Mouse (Mus musculus): Measurements from ENCODE around the gene Rnf216.

GRCm38 (mm10) chr5:143066096-143066495 is 46.7 kb downstream of the Rnf216 start:
- TF ChIP-seq POLR2A (IDR thresholded peaks at IDR 0.05; ENCODE audit: insufficient read depth, low read depth, low read length) (no peak), CTCF (IDR thresholded peaks at IDR 0.05; ENCODE audit: insufficient read depth, low read depth, low read length) (no peak)

All from olfactory bulb, adult 2 months (tissue).